Mouse (Mus musculus) neural tube, postnatal 0 days (tissue): Measurements from ENCODE around the gene Vmn1r209. TPM values are rescaled to one million over a fixed set of nuclear protein-coding genes. Genes with fewer than 3 reads are reported as not detected.

Experiments used
- polyA plus RNA-seq: library from polyadenylated mRNA; unstranded; fragments of >200 nt; fragmentation: Nextera tagmentation; extraction: Ambion mirVana; gene quantifications from 2 replicates; pipeline ENCODE4 v1.2.1, GENCODE M21; 2015

Vmn1r209 gene
- polyA plus RNA-seq = 0.04 TPM in 1 of 2 replicates, not detected in the other

GRCm38 (mm10) chr13:22809582-22809981 is at the start of gene Vmn1r209:
Gene Vmn1r209 (minus strand): TSS chr13:22809682.

GRCm38 (mm10) chr13:22857461-22857860 is 48.0 kb upstream of the Vmn1r209 start, which contains the start of gene Vmn1r211:
Gene Vmn1r211 (minus strand): TSS chr13:22857561.

GRCm38 (mm10) chr13:22831248-22831647 is 21.8 kb upstream of the Vmn1r209 start, which contains the start of gene Vmn1r210:
Gene Vmn1r210 (minus strand): TSS chr13:22831348.

GRCm38 (mm10) chr13:22777300-22777699 is 32.2 kb downstream of the Vmn1r209 start, which contains the start of gene Vmn1r208:
Gene Vmn1r208 (minus strand): TSS chr13:22777400.

Other genes with a start within 250 kb of the Vmn1r209 start
- not detected in 2 replicates for gene Vmn1r205, start 216.7 kb downstream of the Vmn1r209 start, polyA plus RNA-seq
- gene Vmn1r206, start 185.4 kb downstream of the Vmn1r209 start, polyA plus RNA-seq = not detected in 2 replicates
- gene Vmn1r207-ps, start 80.1 kb downstream of the Vmn1r209 start, polyA plus RNA-seq = not detected in 2 replicates
- not detected in 2 replicates for gene Vmn1r208, start 32.3 kb downstream of the Vmn1r209 start, polyA plus RNA-seq
- not detected in 2 replicates for gene Vmn1r210, start 21.7 kb upstream of the Vmn1r209 start, polyA plus RNA-seq
- not detected in 2 replicates for gene Vmn1r211, start 47.9 kb upstream of the Vmn1r209 start, polyA plus RNA-seq
- gene Vmn1r212, start 74.5 kb upstream of the Vmn1r209 start, polyA plus RNA-seq = not detected in 2 replicates
- gene Vmn1r213, start 198.0 kb upstream of the Vmn1r209 start, polyA plus RNA-seq = not detected in 2 replicates
- gene Vmn1r214, start 220.7 kb upstream of the Vmn1r209 start, polyA plus RNA-seq = not detected in 2 replicates